Mouse (Mus musculus): ENCODE data around the gene Zfp771.

The Zfp771 gene

GRCm38 (mm10) chr7:127216307-127216706, 27.8 kb upstream of the Zfp771 start:
- in situ Hi-C loops (cut with MboI; ENCODE audit: unreplicated experiment in 2 of 2) = loop anchor here in 1 of 2 experiments (10.0 kb wide), 1 partner anchor 392 kb away; no protein-coding TSS in a partner anchor

- in situ Hi-C loops (cut with MboI; ENCODE audit: unreplicated experiment in 2 of 2) = loop anchor here in 1 of 2 experiments (10.0 kb wide), 1 partner anchor 393 kb away; no protein-coding TSS in a partner anchor
Measured at GRCm38 (mm10) chr7:127217475-127217874, 26.6 kb upstream of the Zfp771 start.

- in situ Hi-C loops (cut with MboI; ENCODE audit: unreplicated experiment in 2 of 2) = loop anchor here in 1 of 2 experiments (10.0 kb wide), 1 partner anchor 393 kb away; no protein-coding TSS in a partner anchor
Measured at GRCm38 (mm10) chr7:127217901-127218642, 26.0 kb upstream of the Zfp771 start.

- in situ Hi-C loops (cut with MboI; ENCODE audit: unreplicated experiment in 2 of 2) = loop anchor here in 1 of 2 experiments (10.0 kb wide), 1 partner anchor 394 kb away; no protein-coding TSS in a partner anchor
Measured at GRCm38 (mm10) chr7:127218670-127219069, 25.4 kb upstream of the Zfp771 start.

- in situ Hi-C loops (cut with MboI; ENCODE audit: unreplicated experiment in 2 of 2) = loop anchor here (10.0 kb wide), 2 partner anchors 106 to 196 kb away; partner anchors contain the start of genes Gm42742 (in 1 of the 2), Maz (in 1 of the 2) and Prrt2 (in 1 of the 2)
Measured at GRCm38 (mm10) chr7:127220440-127220839, 23.6 kb upstream of the Zfp771 start.

- in situ Hi-C loops (cut with MboI; ENCODE audit: unreplicated experiment in 2 of 2) = loop anchor here (10.0 kb wide), 2 partner anchors 108 to 198 kb away; partner anchors contain the start of genes Gm42742 (in 1 of the 2), Maz (in 1 of the 2) and Prrt2 (in 1 of the 2)
Measured at GRCm38 (mm10) chr7:127223106-127223505, 21.0 kb upstream of the Zfp771 start.

- in situ Hi-C loops (cut with MboI; ENCODE audit: unreplicated experiment in 2 of 2) = loop anchor here (10.0 kb wide), 2 partner anchors 109 to 199 kb away; partner anchors contain the start of genes Gm42742 (in 1 of the 2), Maz (in 1 of the 2) and Prrt2 (in 1 of the 2)
Measured at GRCm38 (mm10) chr7:127223515-127224478, 20.3 kb upstream of the Zfp771 start.

- in situ Hi-C loops (cut with MboI; ENCODE audit: unreplicated experiment in 2 of 2) = loop anchor here (10.0 kb wide), 2 partner anchors 110 to 200 kb away; partner anchors contain the start of genes Gm42742 (in 1 of the 2), Maz (in 1 of the 2) and Prrt2 (in 1 of the 2)
Measured at GRCm38 (mm10) chr7:127224616-127225015, 19.5 kb upstream of the Zfp771 start.

GRCm38 (mm10) chr7:127225147-127225995, 18.7 kb upstream of the Zfp771 start:
- in situ Hi-C loops (cut with MboI; ENCODE audit: unreplicated experiment in 2 of 2) = loop anchor here (10.0 kb wide), 2 partner anchors 111 to 201 kb away; partner anchors contain the start of genes Gm42742 (in 1 of the 2), Maz (in 1 of the 2) and Prrt2 (in 1 of the 2)

GRCm38 (mm10) chr7:127228615-127229303, 15.3 kb upstream of the Zfp771 start:
- in situ Hi-C loops (cut with MboI; ENCODE audit: unreplicated experiment in 2 of 2) = loop anchor here (10.0 kb wide), 2 partner anchors 114 to 204 kb away; partner anchors contain the start of genes Gm42742 (in 1 of the 2), Maz (in 1 of the 2) and Prrt2 (in 1 of the 2)

- in situ Hi-C loops (cut with MboI; ENCODE audit: unreplicated experiment in 2 of 2) = no loop called here
Measured at GRCm38 (mm10) chr7:127231376-127231775, 12.7 kb upstream of the Zfp771 start.

- in situ Hi-C loops (cut with MboI; ENCODE audit: unreplicated experiment in 2 of 2) = no loop called here
Measured at GRCm38 (mm10) chr7:127231826-127232621, 12.1 kb upstream of the Zfp771 start.

- in situ Hi-C loops (cut with MboI; ENCODE audit: unreplicated experiment in 2 of 2) = no loop called here
Measured at GRCm38 (mm10) chr7:127232622-127233367, 11.3 kb upstream of the Zfp771 start, which contains the start of the genes Zfp553 and Sept1. TSS of gene Zfp553 (plus strand) at chr7:127233061. TSS of gene Sept1 (minus strand) at chr7:127233130.

GRCm38 (mm10) chr7:127233368-127233749, 10.7 kb upstream of the Zfp771 start:
- in situ Hi-C loops (cut with MboI; ENCODE audit: unreplicated experiment in 2 of 2) = no loop called here

GRCm38 (mm10) chr7:127233765-127234164, 10.3 kb upstream of the Zfp771 start:
- in situ Hi-C loops (cut with MboI; ENCODE audit: unreplicated experiment in 2 of 2) = no loop called here

GRCm38 (mm10) chr7:127234777-127235176, 9.3 kb upstream of the Zfp771 start:
- in situ Hi-C loops (cut with MboI; ENCODE audit: unreplicated experiment in 2 of 2) = no loop called here

- in situ Hi-C loops (cut with MboI; ENCODE audit: unreplicated experiment in 2 of 2) = no loop called here
Measured at GRCm38 (mm10) chr7:127243361-127243867, 660 bp upstream of the Zfp771 start.
